Mouse (Mus musculus): ENCODE measurements around the gene Lrrk1. TPM values are rescaled to one million over a fixed set of nuclear protein-coding genes. Genes with fewer than 3 reads are reported as not detected.

Gene Lrrk1
- total and polyA plus RNA-seq, 3 experiments = 7.8 to 11.0 (median 9.6) TPM

GRCm38 (mm10) chr7:66384213-66384612 lies 3.9 kb downstream of the Lrrk1 start:
- peak overlapping the region; percentile 41 for H3K27ac ChIP-seq
- no peak overlapping the region; the same call in 1 of the 2 replicates for H3K9ac ChIP-seq (ENCODE audit: low read depth, low read length)
- no peak overlapping the region for H3K4me3 ChIP-seq
- intact Hi-C loops (cut with DNase I) = no loop called here
- H3K4me1 ChIP-seq (ENCODE audit: control insufficient read depth, insufficient read depth, low read length) = peaks cover 10% of the 10 kb centered on the region
- H3K27me3 ChIP-seq (ENCODE audit: control insufficient read depth, insufficient read depth, low read length) = no peaks in the 10 kb centered on the region
- H3K79me2 ChIP-seq (replicated peaks; ENCODE audit: control insufficient read depth, insufficient read depth, low read length) = peaks cover 2% of the 10 kb centered on the region; the same call in 1 of the 2 replicates
- peaks cover 4% of the 10 kb centered on the region for H3K36me3 ChIP-seq (ENCODE audit: control insufficient read depth, insufficient read depth, low read length)
- 39% methylated on average over 5 of the region's 5 CpGs for WGBS
- TF ChIP-seq CTCF (IDR thresholded peaks at IDR 0.05) = no peak
- no peak for TF ChIP-seq EP300 (IDR thresholded peaks at IDR 0.05; ENCODE audit: insufficient read depth, low read depth, low read length)
- TF ChIP-seq POLR2A (IDR thresholded peaks at IDR 0.05; ENCODE audit: insufficient read depth, low read depth, low read length) = no peak
- DNase-seq = no peak

- Histone ChIP-seq H3K9ac (ENCODE audit: low read depth, low read length) (no peak overlapping the region), H3K36me3 (ENCODE audit: control insufficient read depth, insufficient read depth, low read length) (no peaks in the 10 kb centered on the region; the same call in 1 of the 2 replicates), H3K79me2 (replicated peaks; ENCODE audit: control insufficient read depth, insufficient read depth, low read length) (0 out of 2 replicates have a peak, but pooled peaks cover 2% of the 10 kb centered on the region), H3K4me3 (no peak overlapping the region), H3K27me3 (ENCODE audit: control insufficient read depth, insufficient read depth, low read length) (no peaks in the 10 kb centered on the region), H3K4me1 (ENCODE audit: control insufficient read depth, insufficient read depth, low read length) (no peaks in the 10 kb centered on the region; the same call in 1 of the 2 replicates), H3K27ac (no peak overlapping the region)
- 84% methylated on average over 10 of the region's 10 CpGs for WGBS
- intact Hi-C loops (cut with DNase I) = no loop called here
- TF ChIP-seq POLR2A (IDR thresholded peaks at IDR 0.05; ENCODE audit: insufficient read depth, low read depth, low read length) (no peak), EP300 (IDR thresholded peaks at IDR 0.05; ENCODE audit: insufficient read depth, low read depth, low read length) (no peak), CTCF (IDR thresholded peaks at IDR 0.05) (no peak)
- no peak for DNase-seq
Observed at GRCm38 (mm10) chr7:66376560-66376959, 11.6 kb downstream of the Lrrk1 start.

DNA sequence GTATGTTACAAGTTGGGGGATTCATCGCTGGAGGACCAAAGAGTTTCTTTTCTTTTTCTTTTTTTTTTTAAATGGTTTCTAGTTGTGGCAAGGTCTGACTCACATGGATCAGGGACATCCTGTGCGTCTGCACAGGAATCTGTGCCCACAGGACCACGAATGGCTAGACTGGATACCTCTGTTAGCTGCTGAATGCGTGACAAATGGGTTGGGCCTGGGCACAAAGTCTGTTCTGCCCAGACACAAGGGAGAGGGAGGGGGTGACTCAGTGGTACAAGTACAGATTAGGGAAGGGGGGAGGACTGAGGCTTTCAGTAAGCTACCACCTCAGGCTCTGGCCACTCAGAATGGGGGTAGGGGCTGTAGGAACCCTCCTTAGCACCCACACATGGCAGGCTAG lies 12.4 kb downstream of the Lrrk1 start:
- Histone ChIP-seq H3K79me2 (replicated peaks; ENCODE audit: control insufficient read depth, insufficient read depth, low read length) (0 out of 2 replicates have a peak, but pooled peaks cover 2% of the 10 kb centered on the region), H3K4me1 (ENCODE audit: control insufficient read depth, insufficient read depth, low read length) (no peaks in the 10 kb centered on the region; the same call in 1 of the 2 replicates), H3K9ac (ENCODE audit: low read depth, low read length) (no peak overlapping the region), H3K27me3 (ENCODE audit: control insufficient read depth, insufficient read depth, low read length) (no peaks in the 10 kb centered on the region), H3K36me3 (ENCODE audit: control insufficient read depth, insufficient read depth, low read length) (no peaks in the 10 kb centered on the region; the same call in 1 of the 2 replicates), H3K4me3 (no peak overlapping the region), H3K27ac (no peak overlapping the region)
- no peak for DNase-seq
- no peak for TF ChIP-seq POLR2A (IDR thresholded peaks at IDR 0.05; ENCODE audit: insufficient read depth, low read depth, low read length)
- no peak for TF ChIP-seq CTCF (IDR thresholded peaks at IDR 0.05)
- TF ChIP-seq EP300 (IDR thresholded peaks at IDR 0.05; ENCODE audit: insufficient read depth, low read depth, low read length) = no peak
- 86% methylated on average over 4 of the region's 4 CpGs for WGBS
- intact Hi-C loops (cut with DNase I) = no loop called here

DNA sequence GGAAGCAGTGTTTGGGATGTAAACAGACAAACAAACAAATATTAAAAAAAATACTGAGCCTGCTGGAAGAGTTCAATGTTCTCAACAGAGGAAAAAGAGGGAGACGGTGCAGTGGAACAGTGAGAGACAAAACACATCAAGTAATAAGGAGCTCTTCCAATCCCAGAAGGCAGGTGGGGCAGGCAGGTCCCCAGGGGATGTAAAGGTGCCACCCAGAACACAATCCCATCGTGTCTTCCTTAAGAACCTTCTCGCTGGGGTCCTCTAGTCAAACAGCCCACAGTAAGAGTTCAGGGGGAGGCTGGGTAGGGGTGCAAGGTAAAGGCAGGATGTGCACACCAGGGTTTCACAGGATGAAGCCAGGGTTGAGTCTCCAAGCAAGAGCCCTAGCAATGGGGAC lies 14.8 kb downstream of the Lrrk1 start:
- H3K27ac ChIP-seq = no peak overlapping the region
- peaks cover 7% of the 10 kb centered on the region for H3K4me1 ChIP-seq (ENCODE audit: control insufficient read depth, insufficient read depth, low read length)
- 83% methylated on average over 3 of the region's 3 CpGs for WGBS
- intact Hi-C loops (cut with DNase I) = no loop called here
- H3K36me3 ChIP-seq (ENCODE audit: control insufficient read depth, insufficient read depth, low read length) = peaks cover 2% of the 10 kb centered on the region; the same call in 1 of the 2 replicates
- H3K27me3 ChIP-seq (ENCODE audit: control insufficient read depth, insufficient read depth, low read length) = no peaks in the 10 kb centered on the region
- DNase-seq = no peak
- no peak for TF ChIP-seq CTCF (IDR thresholded peaks at IDR 0.05)
- no peak for TF ChIP-seq EP300 (IDR thresholded peaks at IDR 0.05; ENCODE audit: insufficient read depth, low read depth, low read length)
- no peak for TF ChIP-seq POLR2A (IDR thresholded peaks at IDR 0.05; ENCODE audit: insufficient read depth, low read depth, low read length)
- H3K79me2 ChIP-seq (replicated peaks; ENCODE audit: control insufficient read depth, insufficient read depth, low read length) = no peaks in the 10 kb centered on the region
- H3K9ac ChIP-seq (ENCODE audit: low read depth, low read length) = no peak overlapping the region
- H3K4me3 ChIP-seq = no peak overlapping the region

DNA sequence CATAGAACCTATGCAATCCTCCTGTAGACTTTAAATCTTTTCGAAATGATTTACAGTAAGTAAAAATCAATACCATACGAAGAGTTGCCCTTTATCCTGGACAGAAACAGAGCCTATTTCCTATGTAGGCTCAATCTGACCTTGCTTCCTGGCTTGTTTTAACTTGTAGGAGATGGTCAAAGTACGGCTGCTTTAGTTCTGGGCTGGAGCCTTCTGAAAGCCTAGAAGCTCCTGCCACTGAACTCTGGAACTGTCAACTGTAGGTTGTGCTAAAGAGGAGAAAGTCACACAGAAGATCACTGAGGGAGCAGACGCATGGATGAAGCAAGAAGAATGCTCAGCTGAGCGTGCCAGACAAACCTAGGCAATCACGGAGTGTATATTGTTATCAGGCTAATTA lies 17.2 kb downstream of the Lrrk1 start:
- no peak overlapping the region for H3K27ac ChIP-seq
- no peaks in the 10 kb centered on the region for H3K27me3 ChIP-seq (ENCODE audit: control insufficient read depth, insufficient read depth, low read length)
- DNase-seq = no peak
- intact Hi-C loops (cut with DNase I) = no loop called here
- H3K36me3 ChIP-seq (ENCODE audit: control insufficient read depth, insufficient read depth, low read length) = peaks cover 2% of the 10 kb centered on the region; the same call in 1 of the 2 replicates
- H3K9ac ChIP-seq (ENCODE audit: low read depth, low read length) = no peak overlapping the region
- no peak overlapping the region for H3K4me3 ChIP-seq
- H3K79me2 ChIP-seq (replicated peaks; ENCODE audit: control insufficient read depth, insufficient read depth, low read length) = no peaks in the 10 kb centered on the region
- TF ChIP-seq CTCF (IDR thresholded peaks at IDR 0.05) (no peak), EP300 (IDR thresholded peaks at IDR 0.05; ENCODE audit: insufficient read depth, low read depth, low read length) (no peak), POLR2A (IDR thresholded peaks at IDR 0.05; ENCODE audit: insufficient read depth, low read depth, low read length) (no peak)
- WGBS = 88% methylated on average over 6 of the region's 6 CpGs
- H3K4me1 ChIP-seq (ENCODE audit: control insufficient read depth, insufficient read depth, low read length) = peaks cover 9% of the 10 kb centered on the region

GRCm38 (mm10) chr7:66369934-66370445 lies 18.2 kb downstream of the Lrrk1 start:
- intact Hi-C loops (cut with DNase I) = no loop called here
- H3K9ac ChIP-seq (ENCODE audit: low read depth, low read length) = no peak overlapping the region
- WGBS = 65% methylated on average over 5 of the region's 5 CpGs
- peaks cover 2% of the 10 kb centered on the region; the same call in 1 of the 2 replicates for H3K36me3 ChIP-seq (ENCODE audit: control insufficient read depth, insufficient read depth, low read length)
- TF ChIP-seq POLR2A (IDR thresholded peaks at IDR 0.05; ENCODE audit: insufficient read depth, low read depth, low read length) (no peak), CTCF (IDR thresholded peaks at IDR 0.05) (no peak), EP300 (IDR thresholded peaks at IDR 0.05; ENCODE audit: insufficient read depth, low read depth, low read length) (no peak)
- H3K4me3 ChIP-seq = no peak overlapping the region
- H3K79me2 ChIP-seq (replicated peaks; ENCODE audit: control insufficient read depth, insufficient read depth, low read length) = no peaks in the 10 kb centered on the region
- peak overlapping the region; percentile 36; the same call in 1 of the 2 replicates for H3K27ac ChIP-seq
- no peak for DNase-seq
- H3K27me3 ChIP-seq (ENCODE audit: control insufficient read depth, insufficient read depth, low read length) = no peaks in the 10 kb centered on the region
- peaks cover 9% of the 10 kb centered on the region for H3K4me1 ChIP-seq (ENCODE audit: control insufficient read depth, insufficient read depth, low read length)
